Mouse (Mus musculus): ENCODE measurements around the gene Ube3b.

DNA sequence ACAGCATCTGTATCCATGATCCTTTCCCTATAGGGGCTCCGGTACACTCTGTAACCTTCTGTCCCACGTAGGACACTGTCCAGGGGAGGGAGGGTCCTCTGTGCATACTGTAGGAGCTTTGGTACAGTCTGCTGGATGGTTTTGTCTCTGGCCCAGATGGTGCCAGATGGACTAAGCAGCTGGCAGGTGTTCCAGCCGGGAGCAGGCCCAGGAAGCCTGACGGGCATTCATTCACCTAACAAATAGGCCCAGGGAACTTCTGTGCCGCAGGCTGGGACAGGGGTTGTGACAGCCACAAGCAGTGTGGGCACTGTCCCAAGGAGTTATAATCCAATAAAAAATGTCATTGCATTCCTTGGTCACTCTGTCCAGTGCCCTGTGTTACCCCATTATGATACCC lies 43.6 kb downstream of the Ube3b start:
- TF ChIP-seq POLR2A (IDR thresholded peaks at IDR 0.05; ENCODE audit: low read depth, low read length) (no peak), CTCF (IDR thresholded peaks at IDR 0.05; ENCODE audit: extremely low read depth, insufficient read length, insufficient replicate concordance, low read depth, low read length) (no peak)

All from small intestine, adult 2 months (tissue).